Mouse (Mus musculus) spleen, adult 10 weeks (tissue): ENCODE measurements around the gene Tmco5. TPM values are rescaled to one million over a fixed set of nuclear protein-coding genes. Genes with fewer than 3 reads are reported as not detected.

Experiments used
- polyA plus RNA-seq: library from polyadenylated mRNA; stranded (reverse); fragments of 350-450 nt; fragmentation: Illumina TruSeq; extraction: RNeasy Lipid Tissue Mini Kit (QIAGEN cat#74804); gene quantifications from one replicate; pipeline ENCODE4 v1.2.3, GENCODE M21; 2015; ENCODE audit warnings: low replicate concordance; ENCODE audit not compliant: insufficient read depth

Gene Tmco5
- polyA plus RNA-seq, result not detected

DNA sequence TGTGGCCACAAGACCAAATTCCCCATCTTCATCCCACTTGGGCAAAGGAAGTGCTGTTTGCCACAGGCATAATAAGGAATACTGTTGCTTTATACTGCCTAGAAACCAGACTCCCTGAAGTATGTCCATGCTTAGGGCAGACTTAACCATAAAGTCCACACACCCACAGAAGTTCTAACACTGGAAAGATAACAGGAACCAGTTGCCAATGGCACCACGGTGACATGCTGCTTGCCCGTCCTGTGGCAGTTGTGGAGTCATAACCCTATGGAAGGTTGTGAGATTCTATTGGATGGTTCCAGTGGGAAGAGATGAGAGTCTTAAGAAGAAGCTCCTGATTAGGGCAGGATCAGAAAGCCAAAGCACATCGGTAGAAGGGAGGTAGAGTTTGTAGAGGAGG is at the start of gene Tmco5:
Gene Tmco5, plus strand, starts transcription at position 301 of the 400 bp plus-strand sequence.

Other genes with a start within 250 kb of the Tmco5 start
- 26.9 TPM for gene Spred1, start 242.7 kb downstream of the Tmco5 start, polyA plus RNA-seq